Mouse (Mus musculus): ENCODE measurements around the gene Cebpg.

Cebpg gene

DNA sequence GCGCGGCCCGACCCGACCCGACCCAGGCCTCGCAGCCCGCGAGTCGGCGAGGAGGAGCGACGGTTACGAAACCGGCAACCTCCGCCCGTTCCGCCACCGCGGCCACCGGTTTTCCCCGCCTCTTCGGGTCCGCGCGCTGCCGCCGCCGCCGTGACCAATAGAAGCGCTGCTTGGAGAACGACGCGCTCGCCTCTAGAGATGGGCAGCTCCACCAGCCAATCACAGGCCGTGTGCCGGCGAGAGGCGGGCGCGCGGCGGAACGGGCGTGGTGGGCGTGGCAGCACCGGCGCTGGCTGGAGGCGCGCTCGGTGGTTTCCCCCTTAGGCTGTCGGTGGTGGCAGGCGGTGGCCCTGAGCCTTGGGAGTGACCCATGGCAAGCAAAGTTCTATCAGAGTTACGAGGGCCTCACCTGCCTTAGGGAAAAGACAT lies at the start of gene Cebpg:
Gene Cebpg, minus strand, starts transcription at position 138 of the 429 bp plus-strand sequence.
- DNase-seq (ENCODE audit: low spot score in 2 of 2): peak; percentile 90 to 96

DNA sequence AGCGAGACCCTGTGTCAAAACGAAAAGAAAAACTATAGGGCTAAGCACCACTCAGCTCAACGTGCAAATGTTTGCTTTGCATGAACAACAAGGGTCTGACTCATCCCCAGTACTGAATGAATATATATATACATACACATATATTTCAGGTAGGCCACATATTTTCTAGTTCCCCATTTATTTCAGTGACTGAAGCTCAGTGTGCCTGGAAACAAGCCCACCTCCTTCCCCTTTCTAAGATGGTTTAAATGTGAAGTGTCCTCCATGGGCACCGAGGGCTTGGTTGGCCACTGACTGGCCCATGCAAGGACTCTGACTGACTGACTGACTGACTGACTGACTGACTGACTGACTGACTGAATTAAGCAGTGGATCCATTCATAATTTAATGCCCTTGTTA lies 43.2 kb upstream of the Cebpg start:
- no peak for DNase-seq (ENCODE audit: low spot score in 2 of 2)

DNA sequence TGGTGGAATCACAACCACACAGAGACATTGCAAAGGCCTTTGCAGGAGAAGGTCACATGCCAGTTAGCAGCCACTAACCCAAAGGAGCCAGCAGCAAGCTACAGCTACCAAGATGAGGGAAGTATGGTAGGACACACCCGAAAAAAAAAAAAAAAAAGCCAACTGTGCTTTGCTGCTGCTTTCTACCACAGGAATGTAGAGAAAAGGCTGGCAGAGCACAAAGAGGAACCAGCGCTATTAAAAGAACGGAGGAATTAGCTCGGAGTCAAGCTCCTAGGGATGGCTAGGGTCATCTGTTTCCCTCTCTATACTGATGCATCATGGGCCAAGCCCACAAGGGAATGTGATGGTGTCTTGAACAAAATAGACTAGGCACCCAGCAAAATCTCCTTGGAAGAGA lies 42.4 kb upstream of the Cebpg start:
- DNase-seq (ENCODE audit: low spot score in 2 of 2): no peak

DNA sequence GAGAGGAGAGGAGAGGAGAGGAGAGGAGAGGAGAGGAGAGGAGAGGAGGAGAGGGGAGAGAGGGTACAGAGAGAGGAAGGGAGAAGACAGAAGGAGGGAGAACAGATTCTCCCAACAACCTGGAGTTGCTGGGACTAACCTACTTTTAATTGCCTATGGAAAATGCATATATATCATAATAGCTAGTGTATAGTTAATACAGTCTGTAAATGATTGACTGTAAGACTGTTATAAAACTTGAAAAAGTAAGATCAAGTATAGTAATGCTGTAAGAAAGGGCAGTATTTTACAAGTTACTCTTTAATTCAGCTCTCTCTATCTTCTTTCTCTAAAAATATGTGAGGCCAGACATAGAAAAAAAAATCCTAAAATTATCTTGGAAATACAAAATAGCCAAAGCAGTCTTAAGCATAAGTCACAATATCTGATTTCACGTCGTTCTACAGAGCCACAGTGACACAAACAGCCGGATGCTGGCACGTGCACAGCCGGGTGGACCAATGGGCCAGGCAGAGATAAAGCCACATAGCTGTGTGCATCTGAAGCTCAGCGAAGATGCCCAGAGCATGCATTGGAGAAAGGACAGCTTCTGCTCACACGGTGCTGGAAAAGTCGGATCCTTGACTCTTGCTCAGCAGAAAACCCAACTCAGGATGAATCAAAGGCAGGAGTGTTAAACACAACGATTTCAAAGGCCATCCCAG lies 38.8 kb upstream of the Cebpg start:
- no peak for DNase-seq (ENCODE audit: low spot score in 2 of 2)

DNA sequence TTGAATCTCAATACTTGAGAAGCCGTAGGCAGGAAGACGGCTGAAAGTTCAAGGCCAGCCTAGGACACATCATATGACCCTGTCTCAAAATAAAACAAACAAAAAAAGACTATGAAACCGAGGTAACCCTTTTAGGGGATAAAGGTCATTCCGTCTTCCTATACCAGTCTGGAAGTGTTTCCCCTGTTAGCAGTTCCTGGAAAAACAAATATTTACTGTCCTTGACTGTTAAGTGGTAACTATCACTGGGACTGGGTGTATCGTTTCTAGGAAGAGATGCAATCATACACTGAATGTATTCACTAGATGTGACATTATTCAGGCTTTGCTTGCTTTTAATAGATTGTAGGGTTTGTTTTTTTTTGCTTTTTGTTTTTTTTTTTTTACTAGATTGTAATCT lies 34.2 kb upstream of the Cebpg start:
- no peak for DNase-seq (ENCODE audit: low spot score in 2 of 2)

DNA sequence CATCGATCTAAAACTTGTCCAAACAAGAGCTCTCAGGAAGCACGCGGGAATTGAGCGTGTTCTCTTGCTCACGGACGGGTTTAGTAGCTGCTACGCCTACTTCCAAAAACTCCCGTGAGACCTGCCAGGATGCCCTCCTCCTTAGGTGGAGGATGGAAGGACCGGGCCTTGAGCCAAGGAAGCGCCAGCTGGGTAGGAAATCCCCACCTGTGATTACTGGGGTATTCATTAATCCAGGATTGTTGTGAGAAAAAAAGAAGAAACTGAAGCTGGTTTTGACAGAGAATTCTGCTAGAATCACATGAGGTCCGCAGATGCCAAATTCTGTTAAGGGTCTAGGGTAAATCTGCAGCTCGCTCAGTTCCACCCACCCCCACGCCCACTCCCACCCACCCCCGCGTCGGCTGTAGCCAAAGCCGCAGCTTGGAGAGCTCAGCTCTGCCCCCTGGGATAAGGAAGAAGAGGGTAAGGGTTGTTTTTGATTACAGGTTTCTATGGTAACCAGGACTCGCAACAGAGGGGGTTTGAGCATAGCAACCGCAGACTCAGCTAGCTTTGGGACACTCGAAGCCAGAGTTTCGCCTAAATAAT lies 30.0 kb upstream of the Cebpg start:
- DNase-seq (ENCODE audit: low spot score in 2 of 2): peak in 1 of 2 experiments; percentile 20

DNA sequence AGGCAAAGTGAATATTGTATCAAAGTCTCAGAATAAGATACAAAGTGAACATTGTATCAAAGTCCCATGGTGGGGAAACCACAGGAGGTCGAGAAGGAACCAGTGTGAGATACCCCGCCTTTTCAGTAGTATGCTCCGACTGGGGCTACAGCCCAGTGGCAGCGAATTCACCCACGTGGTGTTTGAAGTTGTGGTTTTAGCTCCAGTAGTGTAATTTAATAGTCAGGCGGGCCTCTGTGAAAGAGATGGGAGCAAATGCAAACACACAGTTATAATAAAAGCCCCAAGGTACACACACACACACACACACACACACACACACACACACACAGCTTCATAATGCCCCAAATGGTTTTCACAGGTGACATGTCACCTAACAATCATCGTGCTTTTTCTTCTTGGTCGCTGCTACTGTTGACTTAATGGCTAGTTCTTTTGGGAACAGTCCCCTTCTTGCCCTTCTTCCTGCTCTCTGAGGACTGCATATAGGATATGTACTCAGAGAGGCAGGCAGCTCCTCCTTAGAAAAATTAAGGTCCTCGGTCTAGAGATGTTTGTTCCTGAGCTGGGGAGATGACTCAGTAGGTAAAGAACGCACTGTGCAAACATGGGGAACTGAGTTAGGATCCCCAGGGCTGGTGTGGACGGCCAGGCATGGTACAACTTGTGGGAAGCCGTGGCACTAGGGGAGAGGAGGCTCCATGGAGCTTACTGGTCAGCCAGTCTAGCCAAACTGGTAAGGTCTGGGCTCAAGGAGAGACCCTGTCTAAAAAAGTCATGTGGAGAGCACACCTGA lies 28.4 kb upstream of the Cebpg start:
- DNase-seq (ENCODE audit: low spot score in 2 of 2): no peak

DNA sequence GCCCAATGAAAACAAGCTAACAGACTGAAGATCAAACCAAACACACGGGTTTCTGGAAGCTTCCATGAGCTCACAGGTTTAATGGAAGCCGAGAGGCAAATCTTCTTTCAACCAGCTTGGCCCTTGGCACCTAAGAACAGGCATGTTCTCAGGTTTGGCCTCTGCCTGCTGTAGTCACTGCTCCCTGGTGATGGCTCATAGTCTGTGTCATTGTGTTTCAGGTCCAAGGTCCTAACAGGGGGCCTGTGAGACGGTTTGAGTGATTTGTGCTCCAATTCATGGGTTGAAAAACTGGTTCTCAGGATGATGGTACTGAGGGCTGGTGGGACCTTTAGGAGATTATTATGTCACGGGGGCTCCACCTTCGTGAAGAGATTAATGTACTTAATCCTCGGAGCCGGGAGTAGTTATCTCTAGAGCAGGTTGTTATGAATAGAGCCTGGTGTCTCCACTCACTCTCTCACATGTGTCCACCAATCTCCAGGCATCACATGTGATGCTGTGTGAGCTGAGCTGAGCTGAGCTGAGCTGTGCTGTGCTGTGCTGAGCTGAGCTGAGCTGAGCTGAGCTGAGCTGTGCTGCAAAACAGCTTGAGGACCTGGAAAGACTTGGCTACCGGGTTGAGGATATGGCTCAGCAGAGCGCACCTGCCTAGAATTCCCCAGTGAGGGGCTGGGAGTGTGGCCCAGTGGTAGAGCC lies 25.2 kb upstream of the Cebpg start:
- DNase-seq (ENCODE audit: low spot score in 2 of 2): no peak

DNA sequence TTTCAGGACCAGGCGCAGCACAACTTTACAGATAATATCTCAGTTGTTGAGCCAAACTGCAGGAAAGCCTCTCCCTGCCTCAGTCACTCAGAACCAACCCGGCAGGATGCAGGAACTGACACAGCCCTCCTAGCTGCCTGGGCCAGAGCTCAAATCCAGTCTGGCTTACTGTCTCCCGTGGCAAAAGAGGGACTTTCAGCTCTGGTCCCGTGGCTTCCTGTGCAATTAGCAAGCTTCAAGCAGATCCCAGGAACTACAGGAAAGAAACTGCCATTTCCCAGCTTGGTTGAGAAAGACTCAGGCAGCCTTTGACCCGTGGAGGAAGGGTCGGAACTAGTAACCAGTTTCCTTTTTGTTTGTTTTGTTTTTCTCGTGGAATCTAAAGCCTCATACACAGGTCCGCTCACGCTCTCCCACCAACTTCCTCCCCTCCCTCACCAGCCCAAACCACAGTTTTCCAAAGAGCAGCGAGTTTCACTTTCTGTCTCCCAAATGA lies 24.5 kb upstream of the Cebpg start:
- no peak for DNase-seq (ENCODE audit: low spot score in 2 of 2)

DNA sequence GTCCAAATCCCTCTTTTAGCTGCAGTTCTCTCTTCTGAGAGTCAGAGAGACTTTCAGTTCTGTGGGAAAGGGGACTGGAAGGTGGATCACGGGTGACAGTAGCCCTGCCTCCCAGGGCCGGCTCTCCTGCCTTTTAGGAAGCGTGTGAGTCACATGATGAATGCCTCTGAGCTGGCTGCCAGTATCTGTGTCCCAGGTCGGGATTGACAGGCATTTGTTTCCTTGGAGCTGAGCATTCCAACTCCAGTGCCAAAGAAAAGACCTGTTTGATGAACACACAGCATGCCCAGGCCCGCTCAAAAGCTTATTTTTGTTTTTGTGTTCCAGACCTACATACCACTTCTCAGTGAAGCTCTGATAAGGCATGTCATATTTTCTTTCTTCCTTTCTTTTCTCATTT lies 20.3 kb upstream of the Cebpg start:
- DNase-seq (ENCODE audit: low spot score in 2 of 2): no peak

DNA sequence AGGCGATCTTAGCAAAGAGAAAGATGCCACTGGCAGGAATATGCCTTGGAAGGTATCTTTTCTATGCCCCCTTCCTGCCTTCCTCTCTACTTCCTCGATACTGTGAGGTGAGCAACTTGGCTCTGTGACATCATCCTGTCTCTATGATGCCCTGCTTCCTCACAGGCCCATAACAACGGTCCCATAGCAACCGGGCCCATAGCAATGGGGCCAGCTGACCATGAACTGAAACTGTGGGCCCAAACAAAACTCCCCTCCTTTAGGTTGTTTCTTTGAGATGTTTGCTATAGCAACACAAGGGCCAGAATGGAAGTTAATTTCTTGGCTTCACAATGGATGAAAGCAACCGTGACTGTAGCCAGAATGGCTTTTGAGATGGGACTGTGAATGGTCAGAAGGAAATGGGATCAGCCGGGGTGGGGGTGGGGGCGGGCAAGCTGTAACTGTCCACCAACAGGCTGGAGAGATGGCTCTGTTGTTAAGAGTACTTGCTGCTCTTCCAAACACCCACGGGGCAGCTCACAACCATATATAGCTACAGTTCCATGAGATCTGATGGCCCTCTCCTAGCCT lies 10.4 kb upstream of the Cebpg start:
- no peak for DNase-seq (ENCODE audit: low spot score in 2 of 2)

DNA sequence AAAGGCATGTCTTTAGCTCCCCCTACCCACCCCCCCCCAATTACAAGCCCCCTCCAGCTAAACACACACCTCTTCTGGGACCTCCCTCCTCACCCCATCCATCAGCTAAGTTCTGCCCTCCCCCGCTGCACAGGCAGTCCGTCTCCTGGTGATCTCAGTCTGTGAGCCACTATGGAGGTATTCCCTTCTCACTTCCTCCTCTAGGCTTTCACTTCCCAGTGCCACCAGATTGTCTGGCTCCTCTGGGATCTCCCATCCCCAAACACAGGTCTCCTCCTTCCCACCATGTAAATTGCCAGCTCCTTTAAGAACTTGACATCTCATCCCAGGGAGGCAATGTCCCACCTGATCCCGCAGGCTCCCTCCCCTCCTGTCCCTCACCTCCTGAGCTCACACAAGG lies 9.6 kb upstream of the Cebpg start:
- DNase-seq (ENCODE audit: low spot score in 2 of 2): no peak

DNA sequence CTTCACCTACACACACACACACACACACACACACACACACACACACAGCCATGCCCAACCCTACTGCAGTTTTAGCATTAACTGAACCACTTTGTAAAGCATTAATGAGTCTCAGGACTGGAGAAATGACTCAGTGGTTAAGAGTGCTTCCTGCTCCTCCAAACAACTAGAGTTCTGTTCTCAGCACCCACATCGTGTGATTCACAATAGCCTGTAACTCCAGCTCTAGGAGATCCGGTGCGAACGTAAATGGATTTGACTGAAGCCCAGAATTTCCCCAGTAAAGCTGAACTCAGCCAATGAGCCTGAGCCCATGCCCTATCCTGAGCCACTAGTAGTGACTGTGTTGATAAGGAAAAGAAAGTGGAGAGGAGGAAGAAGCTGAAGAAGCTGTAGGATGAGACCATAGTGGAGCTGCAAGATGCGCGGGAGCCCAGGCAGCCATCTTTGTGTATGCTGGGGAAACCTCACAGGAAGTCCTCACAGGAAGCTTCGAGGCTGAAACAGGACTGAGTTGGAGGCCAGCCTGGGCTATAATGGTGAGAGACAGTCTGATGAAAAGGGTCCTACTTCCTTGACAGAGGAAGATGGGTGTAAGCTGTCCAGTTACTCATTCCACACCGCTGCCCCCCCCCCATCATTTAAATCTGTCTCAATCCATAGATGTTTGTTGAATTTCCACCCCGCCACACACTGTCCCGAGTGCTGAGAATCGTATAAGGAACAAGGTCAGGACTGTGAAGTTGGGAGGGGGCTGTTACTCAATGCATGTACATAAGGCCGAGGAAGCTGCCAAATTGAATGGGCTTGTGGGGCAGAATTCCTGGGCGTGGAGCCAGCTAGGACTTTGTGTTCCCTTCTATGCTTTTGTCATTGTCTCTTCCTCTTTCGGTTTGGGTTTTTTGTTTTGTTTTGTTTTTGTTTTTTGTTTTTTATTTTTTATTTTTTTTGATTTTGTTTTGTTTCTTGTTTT lies 8.2 kb upstream of the Cebpg start:
- no peak for DNase-seq (ENCODE audit: low spot score in 2 of 2)

DNA sequence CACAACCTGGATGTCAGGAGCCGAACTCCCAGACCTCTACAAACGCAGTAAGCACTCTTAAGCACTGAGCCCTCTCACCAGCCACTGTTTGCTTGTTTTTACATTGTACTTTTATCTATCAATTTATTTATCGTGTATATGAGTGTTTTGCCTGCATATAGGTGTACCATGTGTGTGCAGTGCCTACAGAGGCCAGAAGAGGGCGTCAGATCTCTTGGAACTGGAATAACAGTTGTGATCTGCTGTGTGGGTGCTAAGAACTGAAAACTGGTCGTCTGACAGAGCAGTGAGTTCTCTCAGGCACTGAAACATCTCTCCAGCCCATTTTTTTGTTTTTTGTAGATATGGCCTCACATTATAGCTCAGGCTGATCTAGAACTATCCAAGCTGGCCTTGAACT lies 3.1 kb upstream of the Cebpg start:
- no peak for DNase-seq (ENCODE audit: low spot score in 2 of 2)

DNA sequence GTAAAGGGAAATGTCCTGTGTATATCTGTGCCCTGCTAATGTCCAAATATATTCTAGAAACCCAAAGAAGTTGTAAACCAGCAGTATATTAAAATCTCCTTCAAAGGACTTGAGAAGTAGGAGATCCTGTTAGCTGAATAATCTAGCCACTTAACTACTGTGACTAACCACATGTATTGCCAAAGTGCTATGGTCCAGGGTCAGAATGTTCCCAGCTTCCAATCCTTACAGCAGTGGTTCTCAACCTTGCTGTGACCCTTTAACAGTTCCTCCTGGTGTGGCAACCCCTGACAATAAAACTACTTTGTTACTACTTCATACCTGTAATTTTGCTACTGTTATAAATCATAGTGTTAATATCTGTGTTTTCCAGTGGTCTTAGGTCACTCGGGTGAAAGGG lies 2.0 kb upstream of the Cebpg start:
- DNase-seq (ENCODE audit: low spot score in 2 of 2): no peak

DNA sequence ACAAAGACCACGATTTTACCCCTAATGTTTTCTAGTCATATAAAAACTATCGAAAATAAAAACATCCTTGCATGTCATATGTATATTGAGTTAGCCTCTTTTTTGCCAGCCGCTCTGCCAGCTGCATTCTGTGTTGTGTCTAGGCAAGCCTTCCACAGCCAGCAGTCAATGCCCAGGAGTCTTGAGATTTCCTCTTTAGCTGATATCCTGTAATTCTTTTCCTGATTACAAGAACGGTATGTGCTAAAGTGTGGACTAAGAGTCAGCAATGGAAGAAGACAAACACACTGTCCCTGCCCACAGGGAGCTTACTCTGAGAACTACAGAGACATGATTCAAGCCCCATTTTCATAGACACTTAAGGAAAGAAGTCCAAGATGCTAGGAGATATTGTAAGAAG lies 1.2 kb upstream of the Cebpg start:
- DNase-seq (ENCODE audit: low spot score in 2 of 2): no peak

DNA sequence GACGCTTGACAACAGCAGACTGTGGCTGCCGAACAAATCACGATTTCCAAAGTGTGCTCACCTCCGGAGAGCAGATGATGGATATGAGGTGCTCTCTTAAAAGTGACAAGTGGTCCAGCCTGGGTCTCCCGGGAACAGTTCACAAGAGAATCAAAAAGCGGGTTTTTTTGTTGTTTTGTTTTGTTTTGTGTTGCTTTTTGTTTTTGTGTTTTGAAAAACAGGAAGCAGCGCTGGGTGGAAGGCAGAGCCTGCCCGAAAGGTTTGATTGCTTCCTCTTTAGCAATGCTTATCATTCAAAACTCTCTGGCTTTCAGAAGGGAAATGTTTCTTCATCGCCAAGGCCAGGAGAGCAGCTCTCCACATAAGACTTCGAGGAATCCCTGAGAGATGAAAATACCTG lies 626 bp upstream of the Cebpg start:
- no peak for DNase-seq (ENCODE audit: low spot score in 2 of 2)

DNA sequence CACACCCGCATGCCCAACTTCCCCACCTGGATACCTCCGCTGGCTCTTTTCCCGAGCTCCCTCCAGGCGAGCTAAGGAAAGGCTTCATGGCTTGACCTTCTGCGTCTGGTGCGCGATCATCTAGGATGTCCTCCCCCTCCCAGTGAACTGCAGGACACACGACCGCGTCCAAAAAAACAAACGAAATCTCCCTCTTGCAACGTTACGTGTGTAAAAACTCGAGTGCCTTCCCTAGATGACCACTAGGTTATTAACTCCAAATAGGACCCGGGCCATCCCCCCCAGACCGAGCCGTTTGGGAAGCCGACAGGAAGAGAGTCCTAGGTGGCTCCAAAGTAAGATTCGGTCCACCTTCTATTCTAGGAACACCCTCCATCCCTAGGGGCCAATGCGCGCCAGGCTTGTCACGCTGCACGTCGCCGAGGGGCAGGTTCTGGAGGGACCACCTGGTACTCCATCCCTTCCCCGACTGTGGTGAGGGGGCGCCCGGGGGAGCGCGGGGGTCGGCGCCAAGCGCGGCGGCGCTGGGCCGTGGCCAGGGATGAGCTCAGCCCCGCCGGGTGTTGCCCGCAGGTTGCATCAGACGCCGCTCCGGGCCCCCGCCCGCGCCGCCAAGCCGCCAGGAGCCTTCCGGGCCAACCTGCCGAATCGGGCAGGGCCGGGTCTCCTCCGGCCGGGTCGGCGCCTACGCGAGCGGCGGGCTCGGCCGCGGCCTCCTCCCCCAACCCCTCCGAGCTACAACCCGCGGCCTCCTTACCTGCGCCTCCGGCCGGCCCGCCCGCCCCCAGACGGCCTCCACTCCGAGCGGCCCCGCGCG lies 546 bp downstream of the Cebpg start:
- DNase-seq (ENCODE audit: low spot score in 2 of 2): peak; percentile 66 to 72

DNA sequence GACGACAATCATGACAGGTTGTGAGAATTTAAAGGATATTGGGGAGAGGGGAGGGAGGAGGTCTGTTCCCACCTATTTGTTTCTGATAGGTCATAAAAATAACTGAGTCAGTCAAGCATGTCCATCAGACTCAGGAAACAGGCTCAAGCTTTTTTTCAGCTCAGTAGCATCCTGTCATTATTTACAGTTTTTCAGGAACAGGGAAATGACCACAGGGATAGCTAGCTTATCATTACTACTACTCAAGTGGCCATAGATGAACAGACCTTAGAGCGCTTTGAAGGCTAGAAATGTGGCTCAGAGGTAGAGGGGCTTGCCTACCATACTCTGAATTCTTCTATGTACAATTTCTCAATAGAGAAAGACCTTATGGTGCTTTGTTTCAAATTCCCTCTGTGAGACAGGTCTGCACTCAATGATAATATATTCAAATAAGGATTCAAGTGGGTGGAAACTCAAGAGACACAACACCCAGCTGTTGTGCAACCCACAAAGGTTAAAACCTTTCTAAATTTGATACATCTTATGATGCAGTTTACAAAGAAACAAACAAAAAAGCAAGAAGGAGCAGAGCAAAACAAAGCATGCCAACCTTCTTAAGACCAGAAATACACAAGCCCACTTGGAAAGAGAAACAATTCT lies 1.3 kb downstream of the Cebpg start:
- DNase-seq (ENCODE audit: low spot score in 2 of 2): no peak
